Mouse (Mus musculus): ENCODE results near the gene Clec2d. TPM values are rescaled to one million over a fixed set of nuclear protein-coding genes. Genes with fewer than 3 reads are reported as not detected.

Clec2d gene
- polyA plus RNA-seq, 1 experiment, result 4.9 TPM

GRCm38 (mm10) chr6:129225078-129225477 is 44.7 kb downstream of the Clec2d start:
- Histone ChIP-seq H3K27me3 (ENCODE audit: control insufficient read depth, insufficient read depth, low read length) (no peaks in the 10 kb centered on the region), H3K4me1 (ENCODE audit: control insufficient read depth, insufficient read depth, low read length) (no peaks in the 10 kb centered on the region), H3K4me3 (ENCODE audit: control insufficient read depth, low read depth, low read length) (no peak overlapping the region), H3K27ac (ENCODE audit: control insufficient read depth, insufficient read depth, low read depth, low read length) (no peak overlapping the region), H3K36me3 (ENCODE audit: control insufficient read depth, insufficient read depth, low read length) (no peaks in the 10 kb centered on the region)
- TF ChIP-seq POLR2A (IDR thresholded peaks at IDR 0.05; ENCODE audit: control insufficient read depth, low read depth, low read length) (no peak), CTCF (IDR thresholded peaks at IDR 0.05; ENCODE audit: control insufficient read depth, insufficient read depth, insufficient replicate concordance, low read depth, low read length) (no peak)

GRCm38 (mm10) chr6:129228935-129229773 is 48.7 kb downstream of the Clec2d start:
- Histone ChIP-seq H3K27ac (ENCODE audit: control insufficient read depth, insufficient read depth, low read depth, low read length) (peak overlapping the region; percentile 88), H3K27me3 (ENCODE audit: control insufficient read depth, insufficient read depth, low read length) (no peaks in the 10 kb centered on the region), H3K4me1 (ENCODE audit: control insufficient read depth, insufficient read depth, low read length) (no peaks in the 10 kb centered on the region; the same call in 1 of the 2 replicates), H3K36me3 (ENCODE audit: control insufficient read depth, insufficient read depth, low read length) (no peaks in the 10 kb centered on the region), H3K4me3 (ENCODE audit: control insufficient read depth, low read depth, low read length) (no peak overlapping the region)
- TF ChIP-seq CTCF (IDR thresholded peaks at IDR 0.05; ENCODE audit: control insufficient read depth, insufficient read depth, insufficient replicate concordance, low read depth, low read length) (no peak), POLR2A (IDR thresholded peaks at IDR 0.05; ENCODE audit: control insufficient read depth, low read depth, low read length) (no peak)

GRCm38 (mm10) chr6:129229774-129230578 is 49.6 kb downstream of the Clec2d start:
- TF ChIP-seq POLR2A (IDR thresholded peaks at IDR 0.05; ENCODE audit: control insufficient read depth, low read depth, low read length) (no peak), CTCF (IDR thresholded peaks at IDR 0.05; ENCODE audit: control insufficient read depth, insufficient read depth, insufficient replicate concordance, low read depth, low read length) (no peak)

GRCm38 (mm10) chr6:129232005-129232841 is 51.8 kb downstream of the Clec2d start:
- Histone ChIP-seq H3K4me1 (ENCODE audit: control insufficient read depth, insufficient read depth, low read length) (peaks cover 2% of the 10 kb centered on the region; the same call in 1 of the 2 replicates), H3K27me3 (ENCODE audit: control insufficient read depth, insufficient read depth, low read length) (no peaks in the 10 kb centered on the region), H3K27ac (ENCODE audit: control insufficient read depth, insufficient read depth, low read depth, low read length) (peak overlapping the region; percentile 32), H3K4me3 (ENCODE audit: control insufficient read depth, low read depth, low read length) (no peak overlapping the region), H3K36me3 (ENCODE audit: control insufficient read depth, insufficient read depth, low read length) (no peaks in the 10 kb centered on the region)
- no peak for TF ChIP-seq CTCF (IDR thresholded peaks at IDR 0.05; ENCODE audit: control insufficient read depth, insufficient read depth, insufficient replicate concordance, low read depth, low read length)
- no peak for TF ChIP-seq POLR2A (IDR thresholded peaks at IDR 0.05; ENCODE audit: control insufficient read depth, low read depth, low read length)

More at GRCm38 (mm10) chr6:129229774-129230578, 49.6 kb downstream of the Clec2d start:
- no peaks in the 10 kb centered on the region for H3K27me3 ChIP-seq (ENCODE audit: control insufficient read depth, insufficient read depth, low read length)
- no peaks in the 10 kb centered on the region for H3K36me3 ChIP-seq (ENCODE audit: control insufficient read depth, insufficient read depth, low read length)
- H3K27ac ChIP-seq (ENCODE audit: control insufficient read depth, insufficient read depth, low read depth, low read length), result peak overlapping the region; percentile 88
- H3K4me3 ChIP-seq (ENCODE audit: control insufficient read depth, low read depth, low read length), result no peak overlapping the region
- H3K4me1 ChIP-seq (ENCODE audit: control insufficient read depth, insufficient read depth, low read length), result peaks cover 2% of the 10 kb centered on the region; the same call in 1 of the 2 replicates

GRCm38 (mm10) chr6:129232842-129233205 is 52.4 kb downstream of the Clec2d start:
- no peak for TF ChIP-seq POLR2A (IDR thresholded peaks at IDR 0.05; ENCODE audit: control insufficient read depth, low read depth, low read length)
- TF ChIP-seq CTCF (IDR thresholded peaks at IDR 0.05; ENCODE audit: control insufficient read depth, insufficient read depth, insufficient replicate concordance, low read depth, low read length), result no peak
- no peak overlapping the region for H3K27ac ChIP-seq (ENCODE audit: control insufficient read depth, insufficient read depth, low read depth, low read length)
- H3K4me1 ChIP-seq (ENCODE audit: control insufficient read depth, insufficient read depth, low read length), result peaks cover 2% of the 10 kb centered on the region
- H3K4me3 ChIP-seq (ENCODE audit: control insufficient read depth, low read depth, low read length), result no peak overlapping the region
- no peaks in the 10 kb centered on the region for H3K27me3 ChIP-seq (ENCODE audit: control insufficient read depth, insufficient read depth, low read length)
- no peaks in the 10 kb centered on the region for H3K36me3 ChIP-seq (ENCODE audit: control insufficient read depth, insufficient read depth, low read length)

GRCm38 (mm10) chr6:129233366-129233954 is 53.0 kb downstream of the Clec2d start:
- H3K4me1 ChIP-seq (ENCODE audit: control insufficient read depth, insufficient read depth, low read length), result peaks cover 2% of the 10 kb centered on the region

More at GRCm38 (mm10) chr6:129233366-129233954, 53.0 kb downstream of the Clec2d start:
- TF ChIP-seq CTCF (IDR thresholded peaks at IDR 0.05; ENCODE audit: control insufficient read depth, insufficient read depth, insufficient replicate concordance, low read depth, low read length) (no peak), POLR2A (IDR thresholded peaks at IDR 0.05; ENCODE audit: control insufficient read depth, low read depth, low read length) (no peak)
- H3K4me3 ChIP-seq (ENCODE audit: control insufficient read depth, low read depth, low read length), result no peak overlapping the region
- no peak overlapping the region for H3K27ac ChIP-seq (ENCODE audit: control insufficient read depth, insufficient read depth, low read depth, low read length)
- H3K36me3 ChIP-seq (ENCODE audit: control insufficient read depth, insufficient read depth, low read length), result no peaks in the 10 kb centered on the region
- no peaks in the 10 kb centered on the region for H3K27me3 ChIP-seq (ENCODE audit: control insufficient read depth, insufficient read depth, low read length)
